ENCODE assay signal across 18 mouse cellular contexts in the genomic region with DNA sequence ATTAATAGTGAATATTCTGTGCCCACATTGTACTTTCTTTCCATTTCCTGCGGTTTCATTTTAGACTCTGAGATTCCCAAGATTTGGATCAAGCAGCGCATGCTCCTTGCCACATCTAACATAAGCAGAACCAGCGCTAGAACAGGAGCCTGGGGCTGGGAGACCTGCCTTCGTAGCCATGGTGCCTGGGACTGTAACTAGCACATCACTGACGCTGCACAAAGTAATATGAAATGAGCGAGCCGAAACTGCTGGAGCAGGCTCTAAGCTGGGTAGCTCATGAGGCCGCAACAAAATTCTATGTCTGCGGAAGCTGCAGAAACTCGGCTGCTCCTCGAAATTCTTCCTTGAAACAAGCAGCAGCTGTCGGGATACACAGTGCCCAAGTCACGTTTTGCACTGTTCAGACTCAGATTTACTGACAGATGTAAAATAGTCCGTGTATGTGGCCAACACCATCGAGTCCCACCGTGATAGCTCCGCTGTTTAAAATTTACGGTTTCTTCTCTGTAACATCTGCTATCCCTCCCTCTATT. TPM values are rescaled to one million over a fixed set of nuclear protein-coding genes. Genes with fewer than 3 reads are reported as not detected.
DNase-seq lines count a peak whose midpoint lies in the region; ATAC-seq lines count a peak whose summit lies in the region.
"Had no signal": no experiment of that assay in that cellular context is flagged by ENCODE, and none has a peak within 500 bp of the region (broad histone marks: within the 10 kb centered on the region; RNA-seq: fewer than 3 reads in every experiment).

No protein-coding gene starts in this region.

- H3K4me3 ChIP-seq in heart, embryonic 11.5 days (ENCODE audit: low read depth, low read length) = no peak overlapping the region
- H3K4me3 ChIP-seq: heart, embryonic 12.5 days had no signal

- no peak for ATAC-seq in heart, embryonic 11.5 days (replicated peaks; ENCODE audit: insufficient number of reproducible peaks, low FRiP score, low TSS enrichment)

- 75% methylated on average over 18 of the region's 18 CpGs for WGBS in heart, embryonic 11.5 days (ENCODE audit: insufficient replicate concordance)

- peak; percentile 71 for DNase-seq in heart, adult 11 months
- peak; percentile 50 for DNase-seq in right cerebral cortex, adult 18-20 months
- no peak for DNase-seq in right cerebral cortex, postnatal 4 days
- DNase-seq in layer of hippocampus, postnatal 36 days = peak; percentile 15 to 25
- DNase-seq in gastrocnemius, postnatal 25 days = no peak
- no peak for DNase-seq in kidney, adult 18-20 months
- DNase-seq in gastrocnemius, adult 8-10 months (ENCODE audit: low spot score in 2 of 2) = no peak
- DNase-seq: adrenal gland, postnatal 25 days; gastrocnemius, postnatal 14 days; heart, postnatal 4 days; kidney, adult 8-10 months; midbrain, embryonic 14.5 days; thymus, adult 2 months had no signal

- no peaks in the 10 kb centered on the region for H3K36me3 ChIP-seq in heart, embryonic 11.5 days (ENCODE audit: control insufficient read depth, insufficient read depth, low read length)
- H3K36me3 ChIP-seq: G1E; heart, embryonic 12.5 days had no signal

- H3K4me1 ChIP-seq in heart, embryonic 11.5 days (ENCODE audit: control insufficient read depth, insufficient read depth, low read length) = no peaks in the 10 kb centered on the region
- H3K4me1 ChIP-seq: heart, embryonic 12.5 days had no signal

- H3K27ac ChIP-seq in heart, embryonic 11.5 days (ENCODE audit: low read depth, low read length) = no peak overlapping the region
- H3K27ac ChIP-seq: liver, embryonic 14.5 days had no signal

- no peak overlapping the region for H3K4me2 ChIP-seq in heart, embryonic 11.5 days
- H3K4me2 ChIP-seq: heart, embryonic 12.5 days had no signal

- no peaks in the 10 kb centered on the region for H3K27me3 ChIP-seq in heart, embryonic 11.5 days (ENCODE audit: control insufficient read depth, insufficient read depth, low read length)
- H3K27me3 ChIP-seq: heart, embryonic 12.5 days had no signal

- no peaks in the 10 kb centered on the region for H3K9me3 ChIP-seq in heart, embryonic 11.5 days (replicated peaks; ENCODE audit: control insufficient read depth, low read length)
- H3K9me3 ChIP-seq: heart, embryonic 12.5 days had no signal

- no peak overlapping the region for H3K9ac ChIP-seq in heart, embryonic 11.5 days (ENCODE audit: low read depth, low read length)
- H3K9ac ChIP-seq: heart, embryonic 12.5 days; liver, embryonic 14.5 days had no signal

RNA-seq across cellular contexts. Expression of gene Tnfsf11, which starts 31.4 kb away (rescaled TPM):
- 0.31 TPM in 1 of 2 replicates, not detected in the other for polyA plus RNA-seq in heart, embryonic 11.5 days (2014; fragmentation: Nextera tagmentation; extraction: Ambion mirVana)
- total RNA-seq in layer of hippocampus, postnatal 36 days (2021) = not detected
- total RNA-seq in gastrocnemius, postnatal 25 days (2021) = not detected
- total RNA-seq in gastrocnemius, adult 8-10 months (2022) = not detected
- total RNA-seq: adrenal gland, postnatal 25 days; G1E; gastrocnemius, postnatal 14 days; heart, postnatal 4 days had no signal
- polyA plus RNA-seq: G1E; limb, embryonic 11.5 days; midbrain, embryonic 14.5 days had no signal

Comparison
In these comparisons a context has a peak if more than half of its experiments do, and no peak if none do; other contexts are left out.
1. DNase-seq: peak in heart, adult 11 months (single experiment), right cerebral cortex, adult 18-20 months (single experiment) and layer of hippocampus, postnatal 36 days (2 of 2); none in right cerebral cortex, postnatal 4 days (single experiment), gastrocnemius, postnatal 25 days (single experiment), kidney, adult 18-20 months (single experiment) and gastrocnemius, adult 8-10 months (0 of 2).